Mouse (Mus musculus) brain, adult 2 months (tissue): ENCODE measurements around the gene Cant1.

Experiments used
- DNase-seq: peaks from one replicate; pipeline ENCODE4 v3.0.0; 2011; ENCODE audit warnings: low read depth, low spot score

The Cant1 gene

DNA sequence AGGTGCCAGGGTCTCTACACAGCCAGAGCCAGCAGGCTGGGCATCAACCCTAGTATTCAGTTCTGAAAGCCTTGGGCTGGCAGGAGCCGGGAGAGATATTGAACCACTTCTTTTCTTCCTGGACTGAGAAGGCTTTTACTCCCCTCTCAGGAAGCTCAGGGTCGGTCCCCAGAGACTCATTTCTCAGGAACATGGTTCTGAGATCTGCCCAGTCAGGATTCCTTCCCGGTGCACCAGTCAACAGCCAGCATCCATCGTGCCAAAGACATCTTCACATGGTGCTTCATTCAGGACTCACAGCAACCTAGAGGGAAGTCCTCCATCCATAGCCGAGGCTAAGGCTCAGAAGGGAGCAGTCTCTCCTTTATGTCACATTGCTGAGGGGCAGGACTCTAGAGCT, 44.4 kb downstream of the Cant1 start:
- DNase-seq: no peak

DNA sequence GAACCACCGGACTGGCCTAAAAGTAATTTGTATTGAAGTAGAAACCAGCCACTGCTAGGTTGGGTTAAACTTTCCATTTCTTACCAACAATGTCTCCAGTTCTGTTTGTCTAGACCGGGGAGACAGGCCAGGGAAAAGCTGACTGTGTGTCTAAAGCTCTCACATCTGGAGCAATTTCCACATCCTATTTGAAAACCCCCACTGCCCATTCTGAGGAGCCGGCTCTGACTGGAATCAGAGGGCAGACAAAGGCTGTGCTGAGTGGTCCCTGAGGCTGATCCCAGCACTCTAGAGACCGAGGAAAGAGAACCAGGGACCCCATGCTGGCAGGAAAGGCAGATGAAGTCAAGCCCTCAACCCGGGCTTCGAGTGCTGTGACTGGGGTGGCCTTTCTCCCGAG, 46.2 kb downstream of the Cant1 start:
- no peak for DNase-seq

DNA sequence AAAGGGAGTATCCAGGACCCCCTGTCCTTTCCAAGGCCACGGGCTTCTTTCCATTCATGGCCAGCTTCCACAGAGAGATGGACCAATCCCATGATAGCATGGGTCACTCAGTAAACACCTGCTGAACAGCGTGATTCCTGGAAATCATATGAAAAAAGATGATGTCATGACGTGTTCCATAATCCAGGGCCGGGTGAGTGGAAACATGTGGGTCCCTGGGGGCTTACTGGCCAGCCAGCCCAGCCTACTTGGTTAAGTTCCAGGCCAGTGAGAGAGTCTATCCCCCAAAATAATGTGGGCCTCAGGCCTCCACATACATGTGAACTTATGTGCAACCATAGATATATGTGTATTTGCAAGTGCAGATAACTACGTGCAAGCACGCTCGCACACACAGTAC, 47.0 kb downstream of the Cant1 start:
- DNase-seq: no peak

DNA sequence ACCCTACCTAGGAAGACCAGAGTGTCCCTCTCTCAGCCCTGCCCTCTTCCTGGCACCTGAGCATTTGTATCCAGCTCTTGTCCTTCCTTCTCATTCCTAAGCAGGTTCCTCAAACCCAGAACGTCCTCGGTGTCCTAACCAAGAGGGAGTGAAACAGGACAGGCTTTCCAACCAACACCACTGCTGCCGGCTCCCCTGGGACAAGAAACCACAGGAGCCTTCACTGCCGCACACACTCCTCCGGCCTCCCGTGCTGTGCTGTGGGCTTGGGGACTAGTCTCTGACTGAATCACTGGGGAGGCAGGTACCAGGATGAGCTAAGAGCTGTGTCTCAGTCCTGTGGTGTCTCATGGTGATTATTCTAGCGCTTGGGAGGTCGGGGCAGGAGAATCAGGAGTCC, 49.2 kb downstream of the Cant1 start:
- no peak for DNase-seq

DNA sequence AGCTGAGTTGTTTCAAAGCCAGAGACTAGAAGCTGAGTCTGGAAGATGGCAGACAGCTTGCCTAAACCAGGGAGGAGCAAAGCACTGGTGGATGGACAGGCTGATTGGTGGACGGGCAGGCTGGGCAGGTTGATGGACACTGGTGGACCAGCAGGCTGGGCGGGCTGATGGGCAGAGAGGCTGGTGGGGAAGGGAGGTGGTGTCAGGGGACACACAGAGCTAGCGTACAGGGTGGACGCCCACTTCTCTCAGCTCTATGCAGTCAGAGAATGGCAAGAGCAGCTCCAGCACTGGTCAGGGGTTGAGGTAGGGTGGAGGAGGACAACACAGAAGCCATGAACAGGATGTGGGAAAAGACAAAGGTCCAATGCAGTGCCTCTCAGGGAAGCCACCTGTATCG, 49.6 kb downstream of the Cant1 start:
- DNase-seq: no peak

DNA sequence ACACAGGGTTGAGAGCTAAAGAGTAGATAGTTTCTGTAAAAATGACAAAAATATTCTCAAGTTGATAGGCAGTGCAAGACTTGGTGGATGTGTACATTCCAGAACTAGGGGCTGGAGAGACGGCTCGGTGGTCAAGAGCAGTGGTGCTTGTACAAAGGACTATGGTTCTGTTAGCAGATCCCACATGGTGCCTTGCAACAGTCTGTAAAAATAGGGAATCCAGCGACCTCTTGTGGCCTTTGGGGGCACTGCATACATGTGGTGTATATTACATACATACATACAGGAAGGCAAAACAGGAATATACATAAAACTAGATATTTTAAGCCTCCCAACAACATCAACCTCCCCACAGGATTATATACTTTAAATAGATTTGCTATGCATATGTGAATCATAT, 50.6 kb downstream of the Cant1 start:
- DNase-seq: no peak

DNA sequence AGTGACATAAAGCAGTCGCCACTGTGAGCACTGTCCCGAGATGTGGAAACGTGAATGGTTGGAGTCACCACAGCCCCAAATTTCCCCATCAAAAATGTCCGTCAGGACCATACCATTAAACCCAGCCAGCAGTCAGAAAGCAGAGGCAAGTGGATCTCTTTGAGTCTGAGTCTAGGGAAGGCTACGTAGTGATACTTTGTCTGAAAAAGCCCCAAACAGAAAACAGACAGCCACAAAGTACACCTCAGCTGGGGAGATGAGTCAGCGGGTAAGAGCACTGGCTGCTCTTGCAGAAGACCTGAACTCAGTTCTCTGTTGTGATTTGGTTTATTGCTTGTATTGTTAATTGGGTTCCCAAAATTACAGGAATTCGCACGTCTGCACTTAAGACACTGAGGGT, 52.3 kb downstream of the Cant1 start:
- DNase-seq: no peak

DNA sequence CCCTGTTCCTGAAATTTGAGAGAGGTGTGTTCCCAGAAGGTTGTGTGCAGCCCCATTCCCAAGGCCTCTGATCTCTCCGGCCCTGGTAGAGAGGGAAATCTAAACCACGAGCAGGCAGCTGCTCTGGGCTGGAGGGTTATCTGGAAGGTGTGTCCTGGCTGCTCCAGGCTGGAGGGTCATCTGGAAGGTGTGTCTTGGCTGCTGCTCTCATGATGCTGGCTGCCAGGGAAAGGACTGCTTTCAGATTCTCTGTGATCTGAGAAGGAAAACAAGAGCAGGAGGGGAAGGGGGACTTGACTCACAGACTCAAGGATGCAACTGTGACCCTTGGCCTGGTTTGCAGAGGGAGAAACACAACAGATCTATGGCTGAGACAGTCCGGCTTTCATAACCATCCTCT, 52.8 kb downstream of the Cant1 start:
- no peak for DNase-seq

DNA sequence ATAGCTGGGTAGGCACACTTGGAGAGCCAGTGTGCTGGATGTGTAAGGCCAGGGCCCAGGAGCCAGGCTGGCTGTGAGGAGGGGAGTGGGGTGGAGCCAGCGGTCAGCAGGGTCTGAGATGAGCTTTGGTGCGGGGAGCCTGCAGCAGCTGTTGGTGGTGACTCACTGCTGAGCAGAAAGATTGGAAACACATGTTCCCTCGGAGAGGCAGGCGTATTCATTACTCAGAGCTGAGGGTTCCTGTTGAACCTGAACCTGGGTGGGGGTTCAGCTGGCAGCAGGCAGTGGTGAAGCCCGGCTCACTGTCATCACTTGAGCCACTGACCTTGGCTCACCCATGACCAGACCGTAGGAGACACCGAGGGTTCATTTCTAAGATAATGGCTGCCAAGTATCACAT, 53.7 kb downstream of the Cant1 start:
- peak; percentile 75 for DNase-seq

DNA sequence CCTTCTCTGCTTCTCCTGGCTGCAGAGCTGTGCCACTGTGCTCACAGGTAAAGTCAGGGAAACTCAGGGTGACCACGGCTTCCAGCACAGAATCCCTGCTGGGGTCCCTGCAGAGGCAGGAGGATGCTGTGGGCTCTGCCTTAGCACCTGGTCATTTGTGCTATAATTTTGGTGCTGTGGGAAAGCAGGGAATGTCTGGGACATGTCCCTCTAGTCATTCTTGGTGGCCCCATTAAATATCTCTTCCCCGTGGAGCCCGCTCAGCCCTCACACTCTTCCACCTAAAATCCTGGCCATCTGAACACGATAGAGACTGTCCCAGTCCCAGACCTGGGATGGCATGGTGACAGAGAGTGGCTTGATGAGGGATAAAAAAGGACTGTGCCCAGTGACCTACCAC, 54.9 kb downstream of the Cant1 start:
- no peak for DNase-seq

DNA sequence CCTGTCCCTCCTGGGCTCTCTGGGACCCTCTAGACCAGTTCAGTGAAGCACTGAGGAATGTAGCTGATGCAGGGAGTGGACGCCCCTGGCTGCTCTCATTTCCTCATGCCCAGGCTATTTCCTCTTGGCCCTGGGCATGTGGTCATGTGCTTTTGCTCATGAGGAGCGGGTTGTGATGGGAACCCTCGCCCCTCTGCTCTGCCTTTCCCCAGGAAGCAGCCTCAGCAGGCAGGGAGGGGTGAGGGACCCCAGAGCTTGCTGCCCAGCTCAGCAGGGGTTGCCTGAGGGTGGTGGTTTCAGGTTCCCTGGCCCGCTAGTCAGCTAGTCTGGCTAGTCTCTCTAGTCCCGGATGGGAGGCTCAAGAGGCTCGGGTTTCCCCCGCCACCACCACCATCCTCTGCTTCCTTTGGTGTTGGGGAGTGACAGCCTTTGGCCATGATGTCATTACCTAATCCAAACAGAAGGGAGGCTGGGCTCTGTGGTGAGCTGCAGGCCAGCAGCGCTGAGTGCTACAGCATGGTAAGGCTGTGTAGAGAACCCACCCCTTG, 55.8 kb downstream of the Cant1 start:
- DNase-seq: peak; percentile 52

DNA sequence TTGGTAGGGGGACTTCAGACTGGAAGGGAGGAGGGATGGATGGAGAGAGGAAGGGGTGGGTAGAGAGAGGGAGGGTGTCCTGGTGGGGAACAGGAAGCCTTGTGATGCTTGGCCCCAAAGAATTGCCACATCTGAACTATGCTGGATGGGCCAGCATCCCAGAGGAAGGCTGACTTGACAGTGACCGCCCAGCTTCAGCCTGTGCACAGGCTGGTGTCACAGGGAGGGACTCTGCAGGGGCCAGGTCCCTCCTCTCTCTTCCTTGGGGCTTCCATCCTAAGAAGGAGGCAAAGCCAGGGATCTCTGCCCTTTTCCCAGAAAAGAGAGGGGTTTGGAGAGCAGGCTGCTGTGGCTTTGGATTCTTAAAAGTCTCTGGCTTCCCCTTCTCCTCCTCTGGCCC, 56.4 kb downstream of the Cant1 start:
- DNase-seq: no peak

DNA sequence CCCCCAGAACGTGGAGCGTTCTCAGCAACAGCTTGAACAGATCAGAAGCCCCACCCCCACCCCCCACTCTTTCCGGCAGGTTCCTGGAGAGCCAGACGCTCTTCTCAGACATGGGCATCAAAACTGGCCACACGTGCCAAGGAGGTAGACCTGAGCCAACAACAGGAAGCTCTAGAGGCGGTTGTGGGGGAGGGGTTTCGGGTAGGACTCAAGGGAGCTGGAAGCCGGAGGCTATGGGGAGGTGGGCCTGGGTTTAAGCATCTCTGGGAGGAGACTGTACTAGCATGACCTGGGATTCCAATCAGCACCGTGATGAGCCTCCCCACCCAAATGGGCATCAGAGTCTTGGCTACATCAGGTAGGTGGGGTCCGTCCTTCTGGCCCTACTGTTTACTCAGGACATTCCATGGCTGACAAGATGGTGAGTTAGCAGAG, 58.0 kb downstream of the Cant1 start:
- no peak for DNase-seq

DNA sequence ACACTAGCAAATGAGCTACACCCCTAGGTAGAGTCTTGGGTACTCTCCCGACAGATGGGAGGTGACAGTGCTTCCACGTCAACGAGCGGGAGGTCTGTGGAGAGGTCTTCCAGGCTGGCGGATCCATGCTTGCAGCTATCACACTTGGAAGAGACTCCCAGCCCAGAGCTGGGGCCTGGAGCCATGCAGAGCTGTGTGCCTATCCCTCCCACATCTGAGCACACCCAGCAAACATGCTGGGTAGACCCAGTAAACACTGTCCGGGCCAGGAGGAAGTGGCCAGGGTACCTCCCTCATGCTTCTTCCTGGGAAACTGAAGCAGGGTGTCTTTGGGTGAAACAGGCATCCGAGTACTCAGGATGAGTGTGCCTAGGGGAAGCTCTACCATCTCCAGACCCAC, 58.4 kb downstream of the Cant1 start:
- no peak for DNase-seq
